Mouse (Mus musculus) liver, adult 2 months (tissue): Measurements from ENCODE around the gene Mmp9. TPM values are rescaled to one million over a fixed set of nuclear protein-coding genes. Genes with fewer than 3 reads are reported as not detected.

Source experiments
- DNase-seq: peaks from one replicate; pipeline ENCODE4 v3.0.0-alpha.2; 2011; ENCODE audit warnings: low read depth, low spot score; ENCODE audit errors: extremely low read depth
- H3K27ac ChIP-seq: fragments of 200-500 bp; replicated peaks from 2 replicates; pipeline ENCODE4 v1.5.1; 2012; ENCODE audit warnings: low read depth, mild to moderate bottlenecking, control low read depth, inconsistent platforms, low read length; ENCODE audit not compliant: insufficient read depth
- H3K27me3 ChIP-seq: fragments of 200-500 bp; 2 replicates; pipeline ENCODE4 v1.6.1; 2012; ENCODE audit warnings: mild to moderate bottlenecking, moderate library complexity, low read length, inconsistent platforms; ENCODE audit not compliant: control insufficient read depth, insufficient read depth
- H3K36me3 ChIP-seq: fragments of 200-500 bp; 2 replicates; pipeline ENCODE4 v1.6.1; 2012; ENCODE audit warnings: low read length, inconsistent platforms; ENCODE audit not compliant: control insufficient read depth, insufficient read depth
- H3K4me1 ChIP-seq: fragments of 200-500 bp; 2 replicates; pipeline ENCODE4 v1.6.1; 2011; ENCODE audit warnings: low read length; ENCODE audit not compliant: control insufficient read depth, insufficient read depth
- H3K4me3 ChIP-seq: fragments of 200-500 bp; 2 replicates; pipeline ENCODE4 v1.5.1; 2011; ENCODE audit warnings: low read depth, mild to moderate bottlenecking, control low read depth, low read length, moderate library complexity; ENCODE audit not compliant: insufficient read depth
- H3K79me2 ChIP-seq: fragments of 200-500 bp; 2 replicates; pipeline ENCODE4 v1.6.1; 2012; ENCODE audit warnings: inconsistent platforms, mild to moderate bottlenecking, low read length, moderate library complexity; ENCODE audit not compliant: control insufficient read depth, insufficient read depth
- H3K9ac ChIP-seq: fragments of 200-500 bp; 2 replicates; pipeline ENCODE4 v1.6.1; 2012; ENCODE audit warnings: low read depth, mild to moderate bottlenecking, control low read depth, inconsistent platforms, low read length
- CTCF ChIP-seq: fragments of 200-500 bp; IDR thresholded peaks from 2 replicates; pipeline ENCODE4 v1.5.1; 2011; ENCODE audit warnings: low read depth, low read length, control low read depth
- POLR2A ChIP-seq: fragments of 200-500 bp; IDR thresholded peaks from 2 replicates; pipeline ENCODE4 v1.6.1; 2011; ENCODE audit warnings: low read length, control low read depth; ENCODE audit not compliant: insufficient read depth; ENCODE audit errors: extremely low read depth
- WGBS: fragments of 180-500 bp; shearing (Covaris S2); methylation state at CpG from one replicate; pipeline ENCODE4 v1.1.7; 2018; 5-methylcytosine and 5-hydroxymethylcytosine counted together
- polyA plus RNA-seq: library from polyadenylated mRNA; depleted of rRNA; stranded (reverse); fragments of >200 nt; gene quantifications from 2 replicates; pipeline ENCODE4 v1.2.3, GENCODE M21; 2012; rRNA removed
- total RNA-seq: library from RNA; depleted of rRNA; stranded (reverse); fragments of >200 nt; gene quantifications from 2 replicates; pipeline ENCODE4 v1.2.3, GENCODE M21; 2014; rRNA removed

Mmp9 gene
- total RNA-seq = 0.20 and 0.65 TPM in 2 replicates
- 0.55 and 0.70 TPM in 2 replicates for polyA plus RNA-seq

DNA sequence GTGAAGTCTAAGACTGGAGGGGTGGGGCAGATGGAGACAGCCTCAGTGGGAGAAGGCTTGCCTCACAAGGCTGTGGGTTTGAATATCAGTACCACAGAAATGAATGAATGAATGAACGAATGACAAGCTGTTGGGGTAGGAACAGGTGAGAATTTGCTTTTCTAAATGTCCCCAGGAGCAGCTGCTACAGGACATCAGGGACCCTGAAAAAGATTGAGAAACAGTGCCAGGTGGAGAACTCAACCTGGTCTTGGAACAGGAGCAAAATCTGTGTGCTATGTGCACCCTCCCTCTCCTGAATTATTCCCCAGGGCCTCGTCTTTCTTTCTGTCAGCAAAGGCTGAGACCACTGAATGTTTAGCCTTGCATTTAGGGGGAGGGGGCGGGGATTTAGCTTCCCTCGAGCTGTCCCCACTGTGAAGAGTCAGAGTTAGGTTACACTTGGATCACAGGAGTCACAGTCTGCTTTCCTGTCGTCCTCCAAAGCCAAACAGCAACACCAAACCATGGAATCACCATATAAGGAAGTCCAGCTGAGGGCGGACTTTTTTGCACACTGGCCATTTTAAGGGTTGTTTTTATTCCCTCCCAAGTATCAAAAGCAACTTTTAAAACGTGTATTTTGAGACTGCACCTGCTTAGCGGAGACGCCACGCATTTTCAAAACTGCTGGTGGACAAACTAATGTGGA, at the start of gene Mmp9:
TSS of gene Mmp9 (plus strand) at position 641 of the 691 bp plus-strand sequence.
- no peaks in the 10 kb centered on the region for H3K36me3 ChIP-seq
- H3K27ac ChIP-seq = no peak within 1 kb of the TSS
- no peak within 1 kb of the TSS for H3K4me3 ChIP-seq
- no peaks in the 10 kb centered on the region for H3K79me2 ChIP-seq
- H3K27me3 ChIP-seq = peaks cover 6% of the 10 kb centered on the region; the same call in 1 of the 2 replicates
- H3K4me1 ChIP-seq = peaks cover 3% of the 10 kb centered on the region
- TF ChIP-seq POLR2A = no peak
- no peak for TF ChIP-seq CTCF
- WGBS = 38% methylated on average over 10 of the region's 10 CpGs
- no peak within 1 kb of the TSS for H3K9ac ChIP-seq
- DNase-seq = no peak

DNA sequence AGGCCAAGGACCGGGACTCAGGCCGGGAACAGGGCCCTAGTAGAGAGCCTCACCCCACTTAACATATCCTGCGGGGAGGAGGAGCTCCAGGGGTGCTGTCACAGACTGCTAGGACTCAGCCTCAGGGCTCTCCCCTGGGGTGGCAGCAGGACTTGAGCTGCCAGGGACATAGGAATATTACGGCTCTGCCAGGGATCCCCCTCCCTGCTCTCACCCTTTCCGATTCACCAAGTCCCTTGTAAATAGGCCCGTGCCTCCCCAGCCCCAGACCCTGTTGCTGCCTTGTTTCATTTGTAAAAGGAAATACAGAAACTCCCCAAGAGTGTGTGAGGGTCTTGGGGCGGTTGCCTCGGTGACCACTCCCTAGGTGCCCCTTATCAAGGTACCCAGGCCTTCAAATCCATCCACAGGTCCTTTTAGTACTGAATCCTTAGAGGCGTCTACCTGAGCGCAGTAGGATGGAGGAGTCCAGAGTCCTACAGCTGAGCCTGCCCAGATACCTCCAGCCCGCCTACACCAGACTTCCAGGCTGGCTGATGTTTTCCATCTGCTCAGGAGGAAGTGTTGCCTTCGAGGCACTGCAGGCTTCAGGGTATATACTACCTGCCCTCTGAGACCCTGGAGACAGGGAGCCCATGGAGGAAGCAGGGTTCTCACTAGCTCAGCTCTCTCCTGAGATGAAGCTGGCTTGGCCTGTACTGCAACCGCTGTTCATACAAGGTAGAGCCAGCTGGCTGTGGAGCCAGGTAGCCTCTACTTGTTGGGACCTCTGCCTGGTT, 49.3 kb upstream of the Mmp9 start:
- no peak overlapping the region for H3K9ac ChIP-seq
- peaks cover 22% of the 10 kb centered on the region for H3K36me3 ChIP-seq
- peaks cover 2% of the 10 kb centered on the region; the same call in 1 of the 2 replicates for H3K4me1 ChIP-seq
- no peak for DNase-seq
- H3K4me3 ChIP-seq = no peak overlapping the region
- 77% methylated on average over 13 of the region's 13 CpGs for WGBS
- no peak for TF ChIP-seq CTCF
- no peak for TF ChIP-seq POLR2A
- H3K79me2 ChIP-seq = no peaks in the 10 kb centered on the region
- no peaks in the 10 kb centered on the region for H3K27me3 ChIP-seq
- 0 out of 2 replicates have a peak overlapping the region, but pooled peaks have one; percentile 21 for H3K27ac ChIP-seq

- Histone ChIP-seq H3K79me2 (no peaks in the 10 kb centered on the region), H3K4me3 (no peak overlapping the region), H3K4me1 (peaks cover 2% of the 10 kb centered on the region; the same call in 1 of the 2 replicates), H3K27ac (peak overlapping the region; percentile 26; the same call in 1 of the 2 replicates), H3K9ac (no peak overlapping the region), H3K36me3 (peaks cover 25% of the 10 kb centered on the region), H3K27me3 (no peaks in the 10 kb centered on the region)
- peak; percentile 87 for DNase-seq
- 43% methylated on average over 15 of the region's 15 CpGs for WGBS
- no peak for TF ChIP-seq CTCF
- no peak for TF ChIP-seq POLR2A
Observed at GRCm38 (mm10) chr2:164891908-164892695, 48.5 kb upstream of the Mmp9 start.

DNA sequence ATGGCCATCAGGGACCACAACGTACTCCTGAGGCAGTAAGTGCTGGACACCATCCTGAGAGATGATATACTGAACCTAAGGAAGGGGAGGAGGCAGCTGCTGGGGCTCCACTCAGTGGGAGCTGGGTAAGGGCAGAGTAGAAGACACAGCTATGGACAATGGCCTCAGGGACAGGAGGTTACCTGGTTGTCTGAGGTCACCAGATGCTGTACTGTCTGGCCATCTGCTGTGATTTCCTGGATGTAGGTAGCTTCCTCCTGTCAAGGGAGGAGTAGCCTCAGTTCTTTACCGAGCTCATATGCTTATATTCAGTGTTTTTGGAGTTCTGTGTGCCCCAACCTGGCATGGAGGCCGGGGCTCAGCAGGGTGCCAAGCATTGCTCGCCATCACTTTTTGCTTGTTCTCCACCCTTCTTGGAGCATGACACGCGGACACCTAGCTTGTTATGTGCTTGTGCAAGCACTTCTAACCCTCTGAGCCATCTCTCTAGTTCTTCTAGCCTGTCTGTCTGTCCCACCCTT, 47.8 kb upstream of the Mmp9 start:
- peaks cover 26% of the 10 kb centered on the region; the same call in 1 of the 2 replicates for H3K36me3 ChIP-seq
- 87% methylated on average over 6 of the region's 6 CpGs for WGBS
- H3K27me3 ChIP-seq = no peaks in the 10 kb centered on the region
- H3K4me3 ChIP-seq = no peak overlapping the region
- TF ChIP-seq CTCF = no peak
- TF ChIP-seq POLR2A = no peak
- no peak overlapping the region for H3K27ac ChIP-seq
- no peak overlapping the region for H3K9ac ChIP-seq
- DNase-seq = no peak
- peaks cover 2% of the 10 kb centered on the region; the same call in 1 of the 2 replicates for H3K4me1 ChIP-seq
- H3K79me2 ChIP-seq = no peaks in the 10 kb centered on the region

DNA sequence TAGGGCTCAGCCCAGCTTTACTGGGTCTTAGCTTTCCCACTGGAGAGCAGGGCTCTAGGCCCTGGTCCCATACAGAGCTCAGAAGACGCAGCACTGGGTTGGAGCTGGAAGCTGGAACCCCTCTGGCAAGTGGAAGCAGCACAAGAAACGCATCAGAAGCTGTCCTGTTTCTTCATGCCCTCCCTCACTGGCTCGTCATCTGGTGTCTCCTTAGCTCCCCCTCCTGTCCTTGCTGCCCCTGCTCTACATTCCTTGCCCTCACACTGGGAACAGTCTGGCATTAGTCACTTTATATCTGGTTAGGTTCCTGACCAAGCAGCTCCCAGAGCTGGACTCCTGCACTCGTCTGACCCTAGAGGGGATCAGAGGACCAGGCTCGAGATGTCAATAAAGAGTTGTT, 46.5 kb upstream of the Mmp9 start:
- WGBS = 81% methylated on average over 5 of the region's 5 CpGs
- H3K79me2 ChIP-seq = no peaks in the 10 kb centered on the region
- DNase-seq = no peak
- H3K9ac ChIP-seq = no peak overlapping the region
- TF ChIP-seq POLR2A = no peak
- no peak for TF ChIP-seq CTCF
- H3K27ac ChIP-seq = no peak overlapping the region
- H3K27me3 ChIP-seq = no peaks in the 10 kb centered on the region
- peaks cover 2% of the 10 kb centered on the region; the same call in 1 of the 2 replicates for H3K4me1 ChIP-seq
- peaks cover 30% of the 10 kb centered on the region; the same call in 1 of the 2 replicates for H3K36me3 ChIP-seq
- no peak overlapping the region for H3K4me3 ChIP-seq
